Mouse (Mus musculus): Measurements from ENCODE around the gene Mrpl14. TPM values are rescaled to one million over a fixed set of nuclear protein-coding genes. Genes with fewer than 3 reads are reported as not detected.
A peak's percentile ranks its signal among the peaks of the same experiment; 100 is the strongest.

Mrpl14 gene
- polyA plus RNA-seq, 1 experiment = 259 TPM

DNA sequence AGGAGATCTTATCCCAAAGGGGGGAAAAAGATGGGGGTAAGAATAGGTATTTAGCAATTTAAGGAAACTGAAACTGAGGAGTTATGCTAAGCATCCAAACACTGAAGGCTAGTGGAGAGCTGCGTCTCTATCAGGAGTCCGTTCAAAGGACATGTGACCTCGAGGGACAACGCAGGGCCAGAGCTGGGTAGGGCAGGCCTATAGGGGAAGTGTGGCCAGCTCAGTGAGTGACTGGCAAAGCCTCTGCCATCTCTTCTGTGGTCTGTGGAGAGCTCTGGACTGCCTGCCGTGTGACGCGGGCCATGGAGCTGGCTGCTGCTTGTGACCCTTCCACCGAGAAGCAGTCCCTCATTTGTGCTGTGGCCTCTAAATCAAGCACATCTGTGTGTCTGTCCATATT lies 24.3 kb downstream of the Mrpl14 start:
- Histone ChIP-seq H3ac (ENCODE audit: control insufficient read depth, insufficient read length, low read depth) (no peak overlapping the region), H3K27me3 (ENCODE audit: control insufficient read depth, insufficient read depth, insufficient read length) (no peaks in the 10 kb centered on the region), H3K79me2 (ENCODE audit: control insufficient read depth, insufficient read depth) (no peaks in the 10 kb centered on the region), H3K36me3 (ENCODE audit: control insufficient read depth, insufficient read depth) (no peaks in the 10 kb centered on the region), H3K4me3 (ENCODE audit: insufficient read depth, poor library complexity, severe bottlenecking) (no peak overlapping the region), H3K79me3 (ENCODE audit: low read depth) (no peaks in the 10 kb centered on the region)
- TF ChIP-seq FOSL1 (IDR thresholded peaks at IDR 0.05; ENCODE audit: insufficient read depth, low read length, poor library complexity, severe bottlenecking) (no peak), MYOG (IDR thresholded peaks at IDR 0.05; ENCODE audit: control insufficient read depth, extremely low read depth, insufficient read length) (no peak), MAX (IDR thresholded peaks at IDR 0.05) (no peak), CEBPB (IDR thresholded peaks at IDR 0.05; ENCODE audit: low read depth) (no peak), USF1 (IDR thresholded peaks at IDR 0.05; ENCODE audit: low read depth) (no peak), CTCF (IDR thresholded peaks at IDR 0.05; ENCODE audit: control insufficient read depth, insufficient read depth, insufficient read length) (no peak), MYOD1 (IDR thresholded peaks at IDR 0.05; ENCODE audit: control insufficient read depth, insufficient read length, low read depth) (no peak)

DNA sequence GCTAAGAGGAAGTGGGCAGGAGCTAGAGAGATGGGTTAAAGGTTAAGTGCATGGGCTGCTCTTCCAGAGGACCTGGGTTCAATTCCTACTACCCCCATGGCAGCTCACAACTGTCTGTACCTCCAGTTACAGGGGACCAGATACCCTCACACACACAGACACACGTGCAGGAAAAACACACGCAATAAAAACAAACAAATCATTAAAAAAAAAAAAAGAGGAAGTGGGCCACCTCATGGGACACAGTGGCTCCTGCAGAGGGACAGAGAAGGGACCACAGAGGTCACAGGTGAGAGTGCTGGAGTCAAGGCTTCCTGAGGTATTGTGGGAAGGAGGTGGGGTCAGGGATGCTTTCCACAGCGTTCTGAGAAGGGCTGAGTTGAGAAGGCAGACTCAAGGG lies 25.4 kb downstream of the Mrpl14 start:
- H3K79me2 ChIP-seq (ENCODE audit: control insufficient read depth, insufficient read depth) = no peaks in the 10 kb centered on the region
- no peaks in the 10 kb centered on the region for H3K36me3 ChIP-seq (ENCODE audit: control insufficient read depth, insufficient read depth)
- H3K79me3 ChIP-seq (ENCODE audit: low read depth) = no peaks in the 10 kb centered on the region
- no peak overlapping the region for H3K4me3 ChIP-seq (ENCODE audit: insufficient read depth, poor library complexity, severe bottlenecking)
- no peak overlapping the region for H3ac ChIP-seq (ENCODE audit: control insufficient read depth, insufficient read length, low read depth)
- no peaks in the 10 kb centered on the region for H3K27me3 ChIP-seq (ENCODE audit: control insufficient read depth, insufficient read depth, insufficient read length)
- TF ChIP-seq MYOG (IDR thresholded peaks at IDR 0.05; ENCODE audit: control insufficient read depth, extremely low read depth, insufficient read length) (no peak), CEBPB (IDR thresholded peaks at IDR 0.05; ENCODE audit: low read depth) (no peak), USF1 (IDR thresholded peaks at IDR 0.05; ENCODE audit: low read depth) (no peak), FOSL1 (IDR thresholded peaks at IDR 0.05; ENCODE audit: insufficient read depth, low read length, poor library complexity, severe bottlenecking) (no peak), MYOD1 (IDR thresholded peaks at IDR 0.05; ENCODE audit: control insufficient read depth, insufficient read length, low read depth) (no peak), CTCF (IDR thresholded peaks at IDR 0.05; ENCODE audit: control insufficient read depth, insufficient read depth, insufficient read length) (no peak), MAX (IDR thresholded peaks at IDR 0.05) (no peak)

DNA sequence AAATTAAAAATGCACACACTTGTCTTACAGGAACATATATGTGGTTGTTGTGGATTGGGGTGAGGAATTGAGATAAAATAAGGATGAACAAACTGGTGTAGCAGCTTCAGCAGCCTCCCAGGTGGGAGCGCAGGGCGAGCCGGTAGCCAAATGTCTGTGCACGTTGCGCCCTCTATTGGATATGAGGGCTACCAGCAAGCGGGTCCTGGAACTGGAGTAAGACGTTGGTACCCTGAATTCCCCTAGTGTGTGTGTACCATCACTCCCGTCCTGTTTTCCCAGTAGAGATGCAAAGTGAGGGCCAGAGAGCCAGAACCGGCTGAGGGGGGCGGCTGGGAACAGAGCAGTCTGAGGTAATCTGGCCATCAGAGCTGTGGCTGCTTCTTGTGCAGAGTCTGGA lies 32.2 kb downstream of the Mrpl14 start:
- H3K36me3 ChIP-seq (ENCODE audit: control insufficient read depth, insufficient read depth) = no peaks in the 10 kb centered on the region
- no peaks in the 10 kb centered on the region for H3K79me3 ChIP-seq (ENCODE audit: low read depth)
- no peaks in the 10 kb centered on the region for H3K27me3 ChIP-seq (ENCODE audit: control insufficient read depth, insufficient read depth, insufficient read length)
- no peak for TF ChIP-seq MAX (IDR thresholded peaks at IDR 0.05)
- TF ChIP-seq CTCF (IDR thresholded peaks at IDR 0.05; ENCODE audit: control insufficient read depth, insufficient read depth, insufficient read length) = peak; percentile 88
- no peak overlapping the region for H3K4me3 ChIP-seq (ENCODE audit: insufficient read depth, poor library complexity, severe bottlenecking)
- H3ac ChIP-seq (ENCODE audit: control insufficient read depth, insufficient read length, low read depth) = no peak overlapping the region
- no peaks in the 10 kb centered on the region for H3K79me2 ChIP-seq (ENCODE audit: control insufficient read depth, insufficient read depth)

DNA sequence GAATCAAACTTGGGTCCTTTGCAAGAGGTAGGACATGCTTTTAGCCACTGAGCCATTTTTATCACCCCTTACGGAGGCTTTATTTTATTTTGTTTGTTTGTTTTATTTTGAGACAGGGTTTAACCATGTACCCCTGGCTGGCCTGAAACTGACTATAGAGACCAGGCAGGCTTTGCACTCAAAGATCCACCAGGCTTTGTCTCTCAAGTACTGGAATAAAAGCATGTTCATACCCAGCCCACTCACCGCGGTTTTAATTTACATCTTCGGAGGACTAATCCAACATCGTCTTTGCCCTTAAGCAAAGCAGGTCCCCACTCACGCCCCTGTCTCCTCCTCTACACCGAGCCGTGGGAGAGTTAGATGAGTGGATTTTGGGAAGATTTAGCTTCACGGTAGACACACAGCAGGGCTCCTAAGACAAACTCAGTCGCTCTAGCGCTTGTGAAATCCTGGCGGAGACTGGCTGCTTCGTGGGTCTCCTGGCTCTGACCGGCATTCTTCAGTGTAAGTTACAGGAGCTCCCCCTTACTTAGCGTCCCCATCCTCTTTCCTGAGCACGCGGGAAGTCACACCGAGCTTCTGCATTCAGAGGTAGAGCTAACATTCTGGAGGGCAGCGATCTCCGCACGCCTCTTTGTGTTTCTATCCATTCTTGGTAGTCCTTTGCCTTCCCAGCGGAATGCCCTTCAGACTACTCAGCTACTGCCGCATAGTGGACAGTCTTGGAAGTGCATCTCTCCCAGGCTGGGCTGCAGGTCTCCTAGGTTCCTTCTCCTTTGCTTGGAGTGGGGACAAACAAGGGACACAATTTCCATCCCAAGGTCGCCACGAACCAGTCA lies 37.8 kb downstream of the Mrpl14 start:
- no peaks in the 10 kb centered on the region for H3K27me3 ChIP-seq (ENCODE audit: control insufficient read depth, insufficient read depth, insufficient read length)
- peak overlapping the region; percentile 16 for H3K4me3 ChIP-seq (ENCODE audit: insufficient read depth, poor library complexity, severe bottlenecking)
- no peaks in the 10 kb centered on the region for H3K79me2 ChIP-seq (ENCODE audit: control insufficient read depth, insufficient read depth)
- no peaks in the 10 kb centered on the region for H3K79me3 ChIP-seq (ENCODE audit: low read depth)
- TF ChIP-seq MYOG (IDR thresholded peaks at IDR 0.05; ENCODE audit: control insufficient read depth, extremely low read depth, insufficient read length) = no peak
- TF ChIP-seq MAX (IDR thresholded peaks at IDR 0.05) = peak; percentile 16
- no peak for TF ChIP-seq MYOD1 (IDR thresholded peaks at IDR 0.05; ENCODE audit: control insufficient read depth, insufficient read length, low read depth)
- TF ChIP-seq CTCF (IDR thresholded peaks at IDR 0.05; ENCODE audit: control insufficient read depth, insufficient read depth, insufficient read length) = peak; percentile 84
- H3K36me3 ChIP-seq (ENCODE audit: control insufficient read depth, insufficient read depth) = no peaks in the 10 kb centered on the region
- H3ac ChIP-seq (ENCODE audit: control insufficient read depth, insufficient read length, low read depth) = peak overlapping the region; percentile 77

DNA sequence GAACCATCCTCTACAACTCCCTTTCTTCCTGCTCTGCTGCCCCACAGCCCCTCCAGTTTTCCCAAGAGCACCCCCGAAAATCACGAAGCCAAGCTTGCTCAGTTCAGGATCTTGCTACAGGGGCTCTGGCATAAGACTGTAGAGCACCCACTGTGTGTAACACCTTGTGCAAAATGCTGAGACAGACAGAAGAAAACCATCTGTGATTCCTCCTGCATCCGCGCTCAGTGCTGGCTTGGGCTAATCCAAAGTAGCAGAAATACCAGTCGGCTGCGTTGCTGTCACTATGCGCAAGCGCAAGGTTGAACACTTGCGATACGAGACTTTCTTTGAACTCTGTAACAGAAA lies 38.4 kb downstream of the Mrpl14 start:
- H3K36me3 ChIP-seq (ENCODE audit: control insufficient read depth, insufficient read depth) = no peaks in the 10 kb centered on the region
- no peaks in the 10 kb centered on the region for H3K27me3 ChIP-seq (ENCODE audit: control insufficient read depth, insufficient read depth, insufficient read length)
- TF ChIP-seq MYOG (IDR thresholded peaks at IDR 0.05; ENCODE audit: control insufficient read depth, extremely low read depth, insufficient read length) (no peak), CTCF (IDR thresholded peaks at IDR 0.05; ENCODE audit: control insufficient read depth, insufficient read depth, insufficient read length) (no peak), MYOD1 (IDR thresholded peaks at IDR 0.05; ENCODE audit: control insufficient read depth, insufficient read length, low read depth) (no peak), USF1 (IDR thresholded peaks at IDR 0.05; ENCODE audit: low read depth) (no peak), CEBPB (IDR thresholded peaks at IDR 0.05; ENCODE audit: low read depth) (no peak), FOSL1 (IDR thresholded peaks at IDR 0.05; ENCODE audit: insufficient read depth, low read length, poor library complexity, severe bottlenecking) (no peak), MAX (IDR thresholded peaks at IDR 0.05) (no peak)
- H3K4me3 ChIP-seq (ENCODE audit: insufficient read depth, poor library complexity, severe bottlenecking) = no peak overlapping the region
- H3ac ChIP-seq (ENCODE audit: control insufficient read depth, insufficient read length, low read depth) = no peak overlapping the region
- no peaks in the 10 kb centered on the region for H3K79me3 ChIP-seq (ENCODE audit: low read depth)
- no peaks in the 10 kb centered on the region for H3K79me2 ChIP-seq (ENCODE audit: control insufficient read depth, insufficient read depth)

DNA sequence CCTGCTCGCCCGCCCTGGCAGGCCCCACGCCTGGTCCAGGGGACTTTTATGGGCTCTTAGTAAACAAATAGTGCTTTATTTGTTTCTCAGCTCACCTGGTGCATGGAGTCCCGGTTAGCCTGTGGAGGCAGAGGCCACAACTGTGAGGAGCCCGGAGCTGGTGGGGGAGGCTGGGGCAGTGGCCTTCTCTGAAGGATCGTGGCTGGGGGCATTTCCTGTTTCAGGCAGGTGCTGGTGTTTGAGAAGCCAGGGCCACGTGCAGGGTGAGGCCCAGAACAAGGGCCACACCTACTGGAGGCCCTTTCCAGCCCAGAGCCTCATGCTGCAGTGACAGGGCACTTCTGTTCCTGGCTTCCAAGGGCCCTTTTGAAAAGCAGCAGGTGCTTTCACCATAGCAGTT lies 40.1 kb downstream of the Mrpl14 start:
- TF ChIP-seq MYOG (IDR thresholded peaks at IDR 0.05; ENCODE audit: control insufficient read depth, extremely low read depth, insufficient read length) (no peak), FOSL1 (IDR thresholded peaks at IDR 0.05; ENCODE audit: insufficient read depth, low read length, poor library complexity, severe bottlenecking) (no peak), CEBPB (IDR thresholded peaks at IDR 0.05; ENCODE audit: low read depth) (no peak), MAX (IDR thresholded peaks at IDR 0.05) (no peak)
- Histone ChIP-seq H3K79me2 (ENCODE audit: control insufficient read depth, insufficient read depth) (no peaks in the 10 kb centered on the region), H3K36me3 (ENCODE audit: control insufficient read depth, insufficient read depth) (no peaks in the 10 kb centered on the region), H3ac (ENCODE audit: control insufficient read depth, insufficient read length, low read depth) (no peak overlapping the region), H3K4me3 (ENCODE audit: insufficient read depth, poor library complexity, severe bottlenecking) (no peak overlapping the region), H3K27me3 (ENCODE audit: control insufficient read depth, insufficient read depth, insufficient read length) (no peaks in the 10 kb centered on the region), H3K79me3 (ENCODE audit: low read depth) (no peaks in the 10 kb centered on the region)

All from C2C12 (cell line).